1 mouse cellular context compared by ENCODE assay signal in the genomic region with DNA sequence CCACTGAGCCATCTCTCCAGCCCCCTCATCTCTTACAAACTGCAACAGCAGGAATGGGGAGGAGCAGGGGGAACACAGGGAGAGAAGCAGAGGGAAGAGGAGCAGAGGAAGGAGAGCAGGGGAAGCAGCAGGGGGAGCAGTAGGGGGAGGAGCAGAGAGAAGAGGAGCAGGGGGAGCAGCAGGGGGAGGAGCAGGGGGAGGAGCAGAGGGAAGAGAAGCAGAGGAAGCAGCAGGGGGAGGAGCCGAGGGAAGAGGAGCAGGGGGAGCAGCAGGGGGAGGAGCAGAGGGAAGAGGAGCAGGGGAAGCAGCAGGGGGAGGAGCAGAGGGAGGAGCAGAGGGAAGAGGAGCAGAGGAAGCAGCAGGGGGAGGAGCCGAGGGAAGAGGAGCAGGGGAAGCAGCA.
TF ChIP-seq lines count a peak whose summit lies in the region.

No protein-coding gene starts in this region.

TF ChIP-seq in MEL, 35 proteins besides CTCF, POLR2A, EP300 and RAD21:
- TF ChIP-seq MAX (IDR thresholded peaks at IDR 0.05; ENCODE audit: low read length) (no peak), NRF1 (IDR thresholded peaks at IDR 0.05; ENCODE audit: insufficient read depth, low read depth, low read length, poor library complexity, severe bottlenecking) (no peak), ELF1 (IDR thresholded peaks at IDR 0.05; ENCODE audit: low read depth, low read length) (no peak), MAZ (IDR thresholded peaks at IDR 0.05; ENCODE audit: low read depth, low read length) (no peak), TBP (IDR thresholded peaks at IDR 0.05; ENCODE audit: low read depth, low read length) (no peak), POLR2AphosphoS2 (IDR thresholded peaks at IDR 0.05; ENCODE audit: low read length) (no peak), NELFE (IDR thresholded peaks at IDR 0.05; ENCODE audit: low read depth, low read length) (no peak), CHD1 (IDR thresholded peaks at IDR 0.05; ENCODE audit: low read depth, low read length) (no peak)
